Comparison of ENCODE assay signal across 27 mouse cellular contexts in the genomic region with DNA sequence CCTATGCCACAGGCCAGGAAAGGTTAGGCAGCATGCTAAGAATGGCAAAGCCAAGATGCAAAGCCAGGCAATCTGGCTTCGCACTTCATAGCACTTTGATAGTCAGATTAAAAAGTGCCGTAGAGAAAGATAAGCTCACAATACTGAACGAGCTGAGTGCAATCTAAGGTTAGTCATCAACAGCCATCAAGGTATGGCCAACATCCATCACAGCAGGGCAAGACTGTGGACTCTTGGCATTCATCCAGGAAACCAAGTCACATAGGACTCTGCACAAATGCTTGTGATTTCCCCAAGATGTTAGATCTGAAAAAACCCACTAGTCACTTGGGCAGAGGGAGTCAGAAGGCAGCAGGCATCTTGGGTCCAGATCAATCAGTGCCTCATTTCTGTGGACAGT. TPM values are rescaled to one million over a fixed set of nuclear protein-coding genes. Genes with fewer than 3 reads are reported as not detected.
"Had no signal": no experiment of that assay in that cellular context is flagged by ENCODE, and none has a peak within 500 bp of the region (broad histone marks: within the 10 kb centered on the region; RNA-seq: fewer than 3 reads in every experiment).

No protein-coding gene starts in this region.

- H3K4me2 ChIP-seq: heart, embryonic 11.5 days; heart, embryonic 13.5 days; hindbrain, embryonic 12.5 days; hindbrain, embryonic 14.5 days; limb, embryonic 13.5 days; limb, embryonic 15.5 days; liver, embryonic 12.5 days had no signal

- H3K9me3 ChIP-seq: heart, embryonic 13.5 days; hindbrain, embryonic 10.5 days; hindbrain, embryonic 12.5 days; limb, embryonic 13.5 days; limb, embryonic 15.5 days; liver, embryonic 12.5 days had no signal

- H3K9ac ChIP-seq: forebrain, postnatal 0 days; heart, embryonic 13.5 days; hindbrain, embryonic 12.5 days; hindbrain, embryonic 14.5 days; limb, embryonic 13.5 days; limb, embryonic 15.5 days; liver, embryonic 12.5 days; liver, embryonic 14.5 days had no signal

- ATAC-seq: forebrain, postnatal 0 days; hindbrain, embryonic 16.5 days; inflammation-experienced regulatory T-cells, adult 6 months; liver, embryonic 12.5 days had no signal

- H3K4me3 ChIP-seq: gastrocnemius, adult 2 months; heart, adult 2 months; heart, embryonic 13.5 days; hindbrain, embryonic 10.5 days; hindbrain, embryonic 12.5 days; limb, embryonic 13.5 days; limb, embryonic 15.5 days; liver, embryonic 12.5 days had no signal

- DNase-seq: forebrain, postnatal 0 days; gastrocnemius, adult 2 months; gastrocnemius, postnatal 10 days; gastrocnemius, postnatal 25 days; heart, adult 2 months; heart, postnatal 14 days; heart, postnatal 36 days; kidney, adult 11 months; kidney, adult 2 months; kidney, postnatal 14 days; kidney, postnatal 36 days; layer of hippocampus, adult 9-11 months; layer of hippocampus, postnatal 36 days; left cerebral cortex, postnatal 4 days had no signal

- H3K27ac ChIP-seq: gastrocnemius, adult 2 months; heart, adult 2 months; heart, embryonic 13.5 days; hindbrain, embryonic 10.5 days; hindbrain, embryonic 12.5 days; hindbrain, embryonic 14.5 days; kidney, postnatal 0 days; limb, embryonic 13.5 days; limb, embryonic 15.5 days; liver, embryonic 12.5 days; liver, embryonic 14.5 days had no signal

- H3K36me3 ChIP-seq: heart, embryonic 13.5 days; hindbrain, embryonic 10.5 days; hindbrain, embryonic 12.5 days; limb, embryonic 13.5 days; limb, embryonic 15.5 days; liver, embryonic 12.5 days had no signal

RNA-seq across cellular contexts. Expression of gene Lamc2, which starts 1.8 kb away (rescaled TPM):
- total RNA-seq: granulocyte monocyte progenitor cell, adult 5-6 weeks had no signal
